Mouse (Mus musculus) gastrocnemius, postnatal 4 days (tissue): ENCODE results near the gene Ndp. TPM values are rescaled to one million over a fixed set of nuclear protein-coding genes. Genes with fewer than 3 reads are reported as not detected.

Experiments used
- DNase-seq, 2 experiments: peaks; one replicate each; pipeline ENCODE4 v3.0.0; 2021 to 2022; ENCODE audit warnings: low spot score in 2 of 2, mixed read lengths in 2 of 2
- long read RNA-seq, 2 experiments: library from polyadenylated mRNA; stranded (forward); transcript quantifications; one replicate each; pipeline ENCODE4 v2.0.0; 2021
- total RNA-seq, 2 experiments: library from RNA; stranded (reverse); gene quantifications; 2 replicates each; pipeline ENCODE4 v1.2.3; 2021

The Ndp gene
- total RNA-seq, result under 1 TPM; 0.23 to 0.54 TPM
- long read RNA-seq, experiment 1, partial matches to known transcripts, result 0 of 2 reads
- long read RNA-seq, experiment 1, other reads (novel, unspliced or antisense), result 0 of 2 reads
- long read RNA-seq, experiment 2, partial matches to known transcripts, result 0 of 1 reads
- long read RNA-seq, experiment 2, other reads (novel, unspliced or antisense), result 0 of 1 reads

DNA sequence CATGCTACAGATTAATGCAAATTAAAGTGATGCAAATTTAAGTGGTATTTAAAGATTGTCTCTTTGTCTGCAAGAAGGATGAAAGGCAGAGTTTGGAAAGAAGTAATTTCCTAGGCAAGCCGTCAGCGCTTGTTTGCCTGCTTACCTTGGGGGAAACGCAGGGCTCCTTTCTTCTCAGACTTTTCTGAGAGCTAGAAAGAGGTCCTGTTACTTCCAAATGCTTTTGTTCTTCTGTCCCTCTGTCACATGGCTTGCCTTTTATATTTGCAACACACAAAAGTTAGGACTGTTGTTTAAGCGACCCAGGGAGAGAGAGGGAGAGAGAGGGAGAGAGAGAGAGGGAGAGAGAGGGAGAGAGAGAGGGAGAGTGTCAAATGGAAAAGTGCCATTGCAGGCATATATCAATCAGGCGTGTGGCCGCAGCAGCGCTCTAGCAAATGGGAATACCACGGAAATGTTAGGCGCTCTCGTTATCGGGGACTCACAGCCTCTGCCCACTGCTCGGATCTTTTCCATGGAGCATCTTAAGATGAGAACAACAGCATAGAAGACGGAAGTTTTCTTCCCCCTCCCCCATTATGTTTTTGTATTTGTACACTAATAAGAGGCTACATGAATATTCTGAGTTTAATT lies at the start of gene Ndp:
TSS of gene Ndp (minus strand) at position 534 of the 633 bp plus-strand sequence.
- DNase-seq, result no peak

GRCm38 (mm10) chrX:16954767-16955166 lies 43.2 kb upstream of the Ndp start:
- DNase-seq, result no peak

DNA sequence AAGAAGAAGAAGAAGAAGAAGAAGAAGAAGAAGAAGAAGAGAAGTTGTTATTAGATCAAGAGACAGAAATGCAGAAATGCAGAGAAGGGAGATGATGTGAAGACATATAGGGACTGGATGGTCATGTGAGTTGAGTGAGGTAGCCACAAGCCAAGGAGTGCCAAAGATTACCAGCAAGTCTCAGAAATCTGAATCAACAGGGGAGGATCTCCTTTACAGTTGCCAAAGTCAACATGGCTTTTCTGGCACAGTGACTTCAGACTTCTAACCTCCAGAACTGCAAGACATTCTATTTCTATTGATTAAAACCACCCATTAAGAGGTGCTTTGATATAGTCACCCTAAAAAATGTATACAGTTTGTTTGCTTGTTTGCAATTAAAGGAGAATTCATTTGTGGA lies 6.4 kb upstream of the Ndp start:
- no peak for DNase-seq

GRCm38 (mm10) chrX:16913118-16913517 lies 1.5 kb upstream of the Ndp start:
- no peak for DNase-seq

GRCm38 (mm10) chrX:16911911-16912310 lies 337 bp upstream of the Ndp start:
- DNase-seq, result no peak

GRCm38 (mm10) chrX:16910211-16911095 lies 1.1 kb downstream of the Ndp start:
- no peak for DNase-seq

GRCm38 (mm10) chrX:16908652-16909051 lies 2.9 kb downstream of the Ndp start:
- no peak for DNase-seq

GRCm38 (mm10) chrX:16907554-16907953 lies 4.0 kb downstream of the Ndp start:
- no peak for DNase-seq

- DNase-seq, result no peak
Measured at GRCm38 (mm10) chrX:16894377-16895175, 17.0 kb downstream of the Ndp start.

DNA sequence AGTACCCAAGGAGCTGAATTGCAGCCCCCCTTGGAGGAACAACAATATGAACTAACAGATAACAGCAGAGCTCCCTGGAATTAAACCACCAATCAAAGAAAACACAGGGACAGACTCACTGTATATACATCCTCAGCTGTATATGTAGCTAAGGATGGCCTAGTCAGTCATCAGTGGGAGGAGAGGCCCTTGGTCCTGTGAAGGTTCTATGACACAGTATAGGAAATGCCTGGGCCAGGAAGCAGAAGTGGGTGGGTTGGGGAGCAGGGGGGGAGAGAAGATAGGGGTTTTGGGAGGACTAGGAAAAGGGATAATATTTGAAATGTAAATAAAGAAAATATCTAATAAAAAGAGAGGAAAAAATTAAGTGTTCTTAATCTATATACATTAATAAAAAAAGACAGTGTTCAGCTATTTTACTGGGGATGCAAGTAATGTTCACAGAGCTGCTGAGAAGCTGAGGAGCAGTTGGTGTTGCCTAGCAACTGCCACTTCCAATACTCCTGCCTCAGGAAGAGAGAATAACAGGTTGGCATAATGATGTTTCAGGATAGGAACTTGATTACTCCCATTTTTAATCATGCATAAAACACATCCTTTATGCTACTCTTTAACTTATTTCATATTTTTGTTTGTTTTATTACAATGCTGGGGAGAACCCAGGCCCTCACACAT lies 43.8 kb downstream of the Ndp start:
- no peak for DNase-seq

- DNase-seq, result no peak
Measured at GRCm38 (mm10) chrX:16860244-16860643, 51.3 kb downstream of the Ndp start.

DNA sequence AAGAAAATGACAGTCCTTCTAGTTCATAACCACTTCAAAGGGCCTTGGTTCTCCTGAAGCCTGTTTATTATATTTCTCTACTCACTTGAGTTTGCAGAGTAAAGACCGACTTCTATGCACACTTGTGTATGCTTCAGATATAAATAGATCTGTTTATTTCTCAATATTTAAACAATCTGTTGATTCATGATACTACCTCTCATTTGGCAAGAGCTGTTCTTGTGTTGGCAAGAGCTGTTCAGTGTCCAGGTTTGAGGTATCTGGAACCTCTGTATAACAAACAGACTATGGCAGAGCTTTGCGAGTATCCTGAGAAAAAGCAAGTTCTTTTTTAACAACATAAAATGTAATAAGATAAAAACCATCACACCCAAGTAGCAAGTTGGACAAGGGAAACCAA lies 65.5 kb downstream of the Ndp start:
- DNase-seq, result no peak

GRCm38 (mm10) chrX:16841443-16841842 lies 70.1 kb downstream of the Ndp start:
- DNase-seq, result no peak

- DNase-seq, result no peak
Measured at GRCm38 (mm10) chrX:16837293-16837692, 74.3 kb downstream of the Ndp start.

GRCm38 (mm10) chrX:16836488-16837082 lies 75.0 kb downstream of the Ndp start:
- DNase-seq, result no peak

Other genes starting within 250 kb of the Ndp start
- 1 to 10 TPM; 3.5 to 4.2 TPM for gene Maob, start 94.4 kb downstream of the Ndp start, total RNA-seq